In genomic region chr11:21371122-21371806, GRCm38 (mm10) we compare ENCODE assay signal across 8 mouse cellular contexts. TPM values are rescaled to one million over a fixed set of nuclear protein-coding genes. Genes with fewer than 3 reads are reported as not detected.
A peak's percentile ranks its signal among the peaks of the same experiment; 100 is the strongest.
DNase-seq lines count a peak whose midpoint lies in the region.

TSS of gene Ugp2 (minus strand) at chr11:21371201.

- H3K9me3 ChIP-seq in megakaryocyte, embryonic 14.5 days, result no peaks in the 10 kb centered on the region

- H3K4me3 ChIP-seq in megakaryocyte, embryonic 14.5 days (replicated peaks), result peak within 1 kb of the TSS; percentile 99

- H3K27me3 ChIP-seq in megakaryocyte, embryonic 14.5 days (replicated peaks), result no peaks in the 10 kb centered on the region

- peak; percentile 96 for DNase-seq in ZHBTc4 (ENCODE audit: low read depth, low spot score)
- DNase-seq in cerebellum, postnatal 36 days, result peak; percentile 97 to 98
- peak; percentile 95 for DNase-seq in gastrocnemius, adult 8-10 months (ENCODE audit: low spot score in 2 of 2)
- peak; percentile 72 for DNase-seq in hindlimb bud, embryonic 11.5 days (ENCODE audit: extremely low spot score, low read depth, low spot score)
- DNase-seq in left cerebral cortex, adult 8-10 months (ENCODE audit: low spot score in 2 of 2), result peak; percentile 96 to 98
- peak; percentile 98 for DNase-seq in right cerebral cortex, postnatal 25 days
- peak; percentile 96 to 98 for DNase-seq in urinary bladder, postnatal 4 days (ENCODE audit: low spot score in 2 of 2)

- peaks cover 10% of the 10 kb centered on the region for H3K36me3 ChIP-seq in megakaryocyte, embryonic 14.5 days (replicated peaks; ENCODE audit: low read length)

- peaks cover 31% of the 10 kb centered on the region for H3K4me1 ChIP-seq in megakaryocyte, embryonic 14.5 days

RNA-seq across cellular contexts. Expression of gene Ugp2, which starts in this region (rescaled TPM):
- total RNA-seq in gastrocnemius, adult 8-10 months (2022), result 100 to 1,000 TPM; 464 to 563 (median 508) TPM
- 10 to 100 TPM; 68.6 to 83.5 (median 78.2) TPM for total RNA-seq in left cerebral cortex, adult 8-10 months (2022)
- 3.3 and 7.8 TPM in 2 replicates for polyA plus RNA-seq in megakaryocyte, embryonic 14.5 days (2012; ENCODE audit: insufficient read depth, low replicate concordance)

Comparison
In these comparisons a context has a peak if more than half of its experiments do, and no peak if none do; other contexts are left out.
1. Peak in every context shown above with its lines: DNase-seq and H3K4me3 ChIP-seq.
2. RNA of gene Ugp2 (total RNA-seq): 464 to 563 TPM in gastrocnemius, adult 8-10 months; 68.6 to 83.5 TPM in left cerebral cortex, adult 8-10 months; every median in the first group is over 4 times any median in the second.